Mouse (Mus musculus): ENCODE measurements at regions not wholly inside any gene's neighbourhood (a gene's known extent, or its start where the extent isn't known, plus 50 kb on each side); places are given as distances from the start of the nearest gene placed in this dataset.
A peak's percentile ranks its signal among the peaks of the same experiment; 100 is the strongest.

DNA sequence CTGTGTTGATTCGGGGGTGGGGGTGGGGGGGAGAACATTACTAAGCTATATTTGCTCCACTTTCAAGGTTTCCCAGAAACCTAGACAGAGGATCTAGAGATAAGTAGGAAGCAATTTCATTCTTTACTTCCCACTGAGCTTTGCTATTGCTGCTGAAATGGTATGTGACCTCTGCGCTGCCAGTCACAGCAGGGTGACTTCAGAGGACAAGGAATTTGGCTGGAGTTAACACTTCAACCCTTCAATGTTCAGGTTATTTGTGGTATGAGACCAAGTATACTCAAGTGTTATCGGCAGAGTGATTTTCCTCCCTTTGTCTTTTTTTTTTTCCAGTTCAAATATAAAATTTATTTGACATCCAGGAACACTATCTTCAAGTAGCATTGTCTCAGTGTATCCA lies 128.3 kb downstream of the 1700017N19Rik start:
- no peak for TF ChIP-seq CTCF (IDR thresholded peaks at IDR 0.05; ENCODE audit: low read depth, low read length)
- TF ChIP-seq POLR2A (IDR thresholded peaks at IDR 0.05; ENCODE audit: extremely low read depth, insufficient read depth, low read length), result no peak
- no peaks in the 10 kb centered on the region for H3K36me3 ChIP-seq (ENCODE audit: control insufficient read depth, insufficient read depth, low read length)
- no peaks in the 10 kb centered on the region for H3K27me3 ChIP-seq (ENCODE audit: control insufficient read depth, insufficient read depth, low read length)
- no peak overlapping the region for H3K9ac ChIP-seq (ENCODE audit: low read depth, low read length)
- H3K4me1 ChIP-seq (ENCODE audit: control insufficient read depth, insufficient read depth, low read length), result no peaks in the 10 kb centered on the region
- no peak for DNase-seq (ENCODE audit: extremely low read depth, low read depth, low spot score)
- H3K4me3 ChIP-seq (ENCODE audit: insufficient read depth, low read depth, low read length), result no peak overlapping the region
- H3K27ac ChIP-seq (replicated peaks; ENCODE audit: insufficient read depth, low read depth, low read length), result no peak overlapping the region
- H3K79me2 ChIP-seq (ENCODE audit: control insufficient read depth, insufficient read depth, low read length), result no peaks in the 10 kb centered on the region
- WGBS, result 47% methylated on average over 3 of the region's 3 CpGs

DNA sequence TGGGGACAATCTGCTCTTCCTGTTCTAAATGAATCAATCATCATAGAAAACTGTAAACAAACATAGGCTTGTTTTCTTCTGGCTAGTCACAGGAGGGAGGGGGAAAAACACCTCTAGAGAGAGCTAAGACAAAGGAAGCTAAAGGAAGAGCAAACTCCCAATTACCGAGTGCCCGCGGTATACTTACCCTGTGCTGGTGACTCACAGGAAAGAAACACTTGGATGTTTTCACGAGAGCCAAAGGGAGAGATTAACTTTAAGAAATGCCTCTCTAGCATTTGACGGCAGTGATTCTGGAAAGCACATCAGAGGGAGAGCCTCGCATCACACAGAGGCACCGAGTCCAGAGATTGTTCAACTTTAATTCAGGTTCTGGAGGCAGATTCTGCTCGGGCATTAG lies 151.0 kb downstream of the 1700017N19Rik start:
- WGBS, result 52% methylated on average over 8 of the region's 8 CpGs
- Histone ChIP-seq H3K36me3 (ENCODE audit: control insufficient read depth, insufficient read depth, low read length) (no peaks in the 10 kb centered on the region), H3K9ac (ENCODE audit: low read depth, low read length) (no peak overlapping the region), H3K4me1 (ENCODE audit: control insufficient read depth, insufficient read depth, low read length) (no peaks in the 10 kb centered on the region; the same call in 1 of the 2 replicates), H3K27me3 (ENCODE audit: control insufficient read depth, insufficient read depth, low read length) (no peaks in the 10 kb centered on the region), H3K79me2 (ENCODE audit: control insufficient read depth, insufficient read depth, low read length) (no peaks in the 10 kb centered on the region), H3K4me3 (ENCODE audit: insufficient read depth, low read depth, low read length) (no peak overlapping the region), H3K27ac (replicated peaks; ENCODE audit: insufficient read depth, low read depth, low read length) (no peak overlapping the region)
- DNase-seq (ENCODE audit: extremely low read depth, low read depth, low spot score), result no peak
- TF ChIP-seq POLR2A (IDR thresholded peaks at IDR 0.05; ENCODE audit: extremely low read depth, insufficient read depth, low read length), result no peak

DNA sequence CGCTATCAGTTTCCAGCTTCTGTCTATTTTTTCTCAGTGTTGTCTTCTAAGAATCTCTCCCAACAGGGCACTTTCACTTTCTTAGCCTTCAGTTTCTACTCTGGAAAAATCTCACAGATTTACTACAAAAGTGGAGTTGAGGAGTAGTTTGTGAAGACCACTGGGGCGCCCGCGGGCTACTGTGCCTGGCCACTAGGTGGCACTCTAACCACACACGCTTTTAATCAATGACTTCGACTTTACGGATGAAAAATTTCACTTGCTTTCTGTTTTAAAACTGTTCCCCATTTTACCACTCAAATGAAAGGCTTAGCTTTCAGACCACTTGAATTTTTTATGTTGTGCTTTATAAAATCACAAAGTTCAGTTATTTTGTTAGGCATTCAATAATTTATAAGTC lies 151.8 kb downstream of the 1700017N19Rik start:
- H3K27ac ChIP-seq (replicated peaks; ENCODE audit: insufficient read depth, low read depth, low read length), result no peak overlapping the region
- 7% methylated on average over 7 of the region's 7 CpGs for WGBS
- DNase-seq (ENCODE audit: extremely low read depth, low read depth, low spot score), result peak; percentile 15
- H3K79me2 ChIP-seq (ENCODE audit: control insufficient read depth, insufficient read depth, low read length), result no peaks in the 10 kb centered on the region
- no peak overlapping the region for H3K9ac ChIP-seq (ENCODE audit: low read depth, low read length)
- no peak for TF ChIP-seq POLR2A (IDR thresholded peaks at IDR 0.05; ENCODE audit: extremely low read depth, insufficient read depth, low read length)
- peak; percentile 82 for TF ChIP-seq CTCF (IDR thresholded peaks at IDR 0.05; ENCODE audit: low read depth, low read length)
- H3K27me3 ChIP-seq (ENCODE audit: control insufficient read depth, insufficient read depth, low read length), result no peaks in the 10 kb centered on the region
- no peak overlapping the region for H3K4me3 ChIP-seq (ENCODE audit: insufficient read depth, low read depth, low read length)
- H3K36me3 ChIP-seq (ENCODE audit: control insufficient read depth, insufficient read depth, low read length), result no peaks in the 10 kb centered on the region
- H3K4me1 ChIP-seq (ENCODE audit: control insufficient read depth, insufficient read depth, low read length), result no peaks in the 10 kb centered on the region; the same call in 1 of the 2 replicates

DNA sequence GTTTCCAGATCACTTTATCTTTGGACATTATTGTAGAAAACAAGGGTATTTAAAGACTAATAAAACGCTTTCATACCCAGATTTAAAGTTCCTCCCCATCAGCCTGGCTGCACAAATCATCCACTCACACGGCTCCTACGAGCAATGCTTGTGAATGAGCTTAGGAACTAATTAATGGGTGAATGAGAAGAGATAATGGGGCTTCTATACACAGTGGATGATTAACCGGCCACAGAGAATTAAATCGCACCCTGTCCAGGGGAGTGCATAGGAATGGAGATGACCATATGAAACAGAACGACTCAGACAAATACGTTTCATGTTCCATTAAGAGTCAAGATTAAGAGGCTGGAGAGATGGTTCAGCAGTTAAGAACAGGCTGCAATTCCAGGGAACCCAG lies 155.9 kb downstream of the 1700017N19Rik start:
- no peak for DNase-seq (ENCODE audit: extremely low read depth, low read depth, low spot score)
- Histone ChIP-seq H3K27ac (replicated peaks; ENCODE audit: insufficient read depth, low read depth, low read length) (no peak overlapping the region), H3K36me3 (ENCODE audit: control insufficient read depth, insufficient read depth, low read length) (no peaks in the 10 kb centered on the region), H3K27me3 (ENCODE audit: control insufficient read depth, insufficient read depth, low read length) (no peaks in the 10 kb centered on the region), H3K4me1 (ENCODE audit: control insufficient read depth, insufficient read depth, low read length) (no peaks in the 10 kb centered on the region; the same call in 1 of the 2 replicates), H3K79me2 (ENCODE audit: control insufficient read depth, insufficient read depth, low read length) (no peaks in the 10 kb centered on the region), H3K4me3 (ENCODE audit: insufficient read depth, low read depth, low read length) (no peak overlapping the region), H3K9ac (ENCODE audit: low read depth, low read length) (no peak overlapping the region)
- 81% methylated on average over 7 of the region's 7 CpGs for WGBS
- TF ChIP-seq CTCF (IDR thresholded peaks at IDR 0.05; ENCODE audit: low read depth, low read length), result no peak
- no peak for TF ChIP-seq POLR2A (IDR thresholded peaks at IDR 0.05; ENCODE audit: extremely low read depth, insufficient read depth, low read length)

DNA sequence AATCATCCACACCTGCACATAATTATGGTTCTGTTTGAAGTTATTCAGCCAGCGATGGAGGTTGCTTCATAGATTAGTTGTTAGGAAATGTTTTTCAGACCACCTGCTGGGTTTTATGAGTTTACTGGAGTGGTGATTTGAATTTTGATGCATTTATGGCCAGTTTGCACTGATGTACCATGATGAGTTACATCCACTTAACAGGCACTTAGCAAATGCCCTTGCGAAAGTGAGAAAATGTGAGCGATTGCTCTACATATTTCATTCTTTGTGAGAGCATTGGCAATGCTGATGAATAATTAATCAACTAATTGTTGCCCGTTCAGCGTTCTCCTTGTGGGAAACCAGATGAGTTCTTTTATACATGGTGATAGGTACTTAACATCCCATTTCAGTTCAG lies 164.7 kb downstream of the 1700017N19Rik start:
- Histone ChIP-seq H3K79me2 (ENCODE audit: control insufficient read depth, insufficient read depth, low read length) (no peaks in the 10 kb centered on the region), H3K4me1 (ENCODE audit: control insufficient read depth, insufficient read depth, low read length) (no peaks in the 10 kb centered on the region), H3K27me3 (ENCODE audit: control insufficient read depth, insufficient read depth, low read length) (no peaks in the 10 kb centered on the region), H3K9ac (ENCODE audit: low read depth, low read length) (no peak overlapping the region), H3K36me3 (ENCODE audit: control insufficient read depth, insufficient read depth, low read length) (no peaks in the 10 kb centered on the region), H3K27ac (replicated peaks; ENCODE audit: insufficient read depth, low read depth, low read length) (no peak overlapping the region), H3K4me3 (ENCODE audit: insufficient read depth, low read depth, low read length) (no peak overlapping the region)
- no peak for DNase-seq (ENCODE audit: extremely low read depth, low read depth, low spot score)
- WGBS, result 96% methylated on average over 5 of the region's 5 CpGs
- no peak for TF ChIP-seq POLR2A (IDR thresholded peaks at IDR 0.05; ENCODE audit: extremely low read depth, insufficient read depth, low read length)
- TF ChIP-seq CTCF (IDR thresholded peaks at IDR 0.05; ENCODE audit: low read depth, low read length), result no peak

DNA sequence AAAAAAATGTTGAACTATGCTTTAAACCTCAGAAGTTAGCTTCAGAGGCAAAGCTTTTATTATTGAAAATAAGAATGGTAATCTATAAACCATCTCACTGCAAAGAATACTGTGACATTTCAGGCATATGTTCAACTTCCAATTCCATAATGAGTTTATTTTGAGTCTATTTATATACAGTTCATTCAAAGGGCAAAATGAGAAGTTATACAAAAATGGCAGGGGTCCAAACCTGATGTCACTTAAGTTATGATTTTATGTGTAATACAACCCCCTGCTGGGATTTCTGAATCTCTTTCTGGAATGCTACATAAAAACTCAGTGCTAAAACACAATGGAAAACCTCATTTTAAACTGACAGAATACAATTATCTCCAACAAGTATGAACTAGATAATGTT lies 184.0 kb downstream of the 1700017N19Rik start:
- H3K27me3 ChIP-seq (ENCODE audit: control insufficient read depth, insufficient read depth, low read length), result no peaks in the 10 kb centered on the region
- DNase-seq (ENCODE audit: extremely low read depth, low read depth, low spot score), result no peak
- no peak overlapping the region for H3K9ac ChIP-seq (ENCODE audit: low read depth, low read length)
- no peaks in the 10 kb centered on the region for H3K36me3 ChIP-seq (ENCODE audit: control insufficient read depth, insufficient read depth, low read length)
- no peaks in the 10 kb centered on the region for H3K79me2 ChIP-seq (ENCODE audit: control insufficient read depth, insufficient read depth, low read length)
- no peak overlapping the region for H3K27ac ChIP-seq (replicated peaks; ENCODE audit: insufficient read depth, low read depth, low read length)
- no peak overlapping the region for H3K4me3 ChIP-seq (ENCODE audit: insufficient read depth, low read depth, low read length)
- TF ChIP-seq POLR2A (IDR thresholded peaks at IDR 0.05; ENCODE audit: extremely low read depth, insufficient read depth, low read length) (no peak), CTCF (IDR thresholded peaks at IDR 0.05; ENCODE audit: low read depth, low read length) (no peak)
- H3K4me1 ChIP-seq (ENCODE audit: control insufficient read depth, insufficient read depth, low read length), result no peaks in the 10 kb centered on the region
